In the genomic region with DNA sequence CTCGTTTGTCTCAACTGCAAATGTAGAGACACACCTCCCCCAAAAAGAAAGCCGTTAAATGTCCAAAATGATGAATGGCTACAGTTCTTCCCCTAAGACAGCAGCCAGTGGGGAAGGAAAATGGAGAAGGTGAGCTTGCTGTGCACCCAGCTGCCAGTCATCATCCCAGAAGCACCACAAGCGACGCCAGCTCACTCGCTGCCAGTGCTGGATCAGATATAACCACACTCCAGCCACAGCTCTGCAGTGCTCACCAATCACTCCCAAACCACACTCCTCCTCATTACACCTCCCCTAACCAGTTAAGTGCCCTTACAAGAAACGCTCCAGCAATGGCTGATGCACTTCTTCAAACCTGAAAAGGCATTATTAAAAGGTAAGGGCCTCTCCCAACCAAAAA, we compare ENCODE assay signal across 10 mouse cellular contexts.
A peak's percentile ranks its signal among the peaks of the same experiment; 100 is the strongest.
DNase-seq lines count a peak whose midpoint lies in the region; ATAC-seq and TF ChIP-seq lines count a peak whose summit lies in the region.
"Had no signal": no experiment of that assay in that cellular context is flagged by ENCODE, and none has a peak within 500 bp of the region (broad histone marks: within the 10 kb centered on the region; RNA-seq: fewer than 3 reads in every experiment).

No protein-coding gene starts in this region.

- H3K4me3 ChIP-seq in kidney, embryonic 15.5 days (replicated peaks): no peak overlapping the region
- no peak overlapping the region for H3K4me3 ChIP-seq in embryonic facial prominence, embryonic 15.5 days (replicated peaks)
- no peak overlapping the region for H3K4me3 ChIP-seq in left cerebral cortex, adult 2 months

- no peak for DNase-seq in kidney, postnatal 36 days
- peak; percentile 3 for DNase-seq in T-cell, adult 2 months (ENCODE audit: low spot score)
- no peak for DNase-seq in left cerebral cortex, adult 2 months (ENCODE audit: extremely low spot score in 1 of 2, low spot score in 2 of 2)
- DNase-seq in urinary bladder, adult 18-20 months (ENCODE audit: low spot score in 2 of 2): no peak
- DNase-seq: adrenal gland, adult 2 months; gastrocnemius, postnatal 10 days; liver, postnatal 0 days had no signal

- intact Hi-C loops in left cerebral cortex, adult 2 months (cut with DNase I): no loop called here

- WGBS in kidney, embryonic 15.5 days: 13% methylated on average over 6 of the region's 6 CpGs
- WGBS in embryonic facial prominence, embryonic 15.5 days: 39% methylated on average over 6 of the region's 6 CpGs

- TF ChIP-seq CTCF in left cerebral cortex, adult 2 months (IDR thresholded peaks at IDR 0.05): no peak

- H3K9me3 ChIP-seq in kidney, embryonic 15.5 days (replicated peaks): no peaks in the 10 kb centered on the region
- no peaks in the 10 kb centered on the region for H3K9me3 ChIP-seq in embryonic facial prominence, embryonic 15.5 days (replicated peaks)

- no peaks in the 10 kb centered on the region for H3K36me3 ChIP-seq in kidney, embryonic 15.5 days
- H3K36me3 ChIP-seq in embryonic facial prominence, embryonic 15.5 days: no peaks in the 10 kb centered on the region

- H3K4me2 ChIP-seq in kidney, embryonic 15.5 days: 0 out of 2 replicates have a peak overlapping the region, but pooled peaks have one; percentile 10
- 0 out of 2 replicates have a peak overlapping the region, but pooled peaks have one; percentile 1 for H3K4me2 ChIP-seq in embryonic facial prominence, embryonic 15.5 days (replicated peaks)

- H3K27ac ChIP-seq in kidney, embryonic 15.5 days: no peak overlapping the region
- H3K27ac ChIP-seq in embryonic facial prominence, embryonic 15.5 days (replicated peaks): no peak overlapping the region
- H3K27ac ChIP-seq in left cerebral cortex, adult 2 months: no peak overlapping the region

- ATAC-seq in kidney, embryonic 15.5 days (replicated peaks; ENCODE audit: low FRiP score): no peak
- no peak for ATAC-seq in embryonic facial prominence, embryonic 15.5 days (ENCODE audit: insufficient number of reproducible peaks, low FRiP score, low TSS enrichment, low read depth)
- ATAC-seq in megakaryocyte-erythroid progenitor cell, adult 5-6 weeks (replicated peaks; ENCODE audit: low FRiP score, low TSS enrichment, poor library complexity, severe bottlenecking): peak; percentile 98
- ATAC-seq: liver, postnatal 0 days had no signal

- H3K27me3 ChIP-seq in kidney, embryonic 15.5 days: no peaks in the 10 kb centered on the region
- no peaks in the 10 kb centered on the region for H3K27me3 ChIP-seq in embryonic facial prominence, embryonic 15.5 days

- H3K9ac ChIP-seq in kidney, embryonic 15.5 days: no peak overlapping the region
- H3K9ac ChIP-seq in embryonic facial prominence, embryonic 15.5 days: no peak overlapping the region
- H3K9ac ChIP-seq: liver, postnatal 0 days had no signal

- peaks cover 25% of the 10 kb centered on the region for H3K4me1 ChIP-seq in kidney, embryonic 15.5 days
- H3K4me1 ChIP-seq in embryonic facial prominence, embryonic 15.5 days: peaks cover 12% of the 10 kb centered on the region
